Mouse (Mus musculus) myocyte (in vitro differentiated cells): ENCODE data around the gene Plekha4. TPM values are rescaled to one million over a fixed set of nuclear protein-coding genes. Genes with fewer than 3 reads are reported as not detected.

ENCODE experiments used
- H3K27me3 ChIP-seq: one replicate; pipeline ENCODE4 v1.6.1; 2011; ENCODE audit not compliant: control insufficient read depth, insufficient read depth, insufficient read length
- H3K36me3 ChIP-seq: one replicate; pipeline ENCODE4 v1.6.1; 2011; ENCODE audit not compliant: control insufficient read depth, insufficient read depth
- H3K4me2 ChIP-seq: one replicate; pipeline ENCODE4 v1.6.1; 2011; ENCODE audit warnings: low read depth, control low read depth
- H3K4me3 ChIP-seq: one replicate; pipeline ENCODE4 v1.5.1; 2011; ENCODE audit warnings: mild to moderate bottlenecking, control low read depth, moderate library complexity
- H3K79me2 ChIP-seq: one replicate; pipeline ENCODE4 v1.6.1; 2011; ENCODE audit not compliant: control insufficient read depth, insufficient read depth
- H3ac ChIP-seq: one replicate; pipeline ENCODE4 v1.6.1; 2011; ENCODE audit not compliant: control insufficient read depth, insufficient read length
- CEBPB ChIP-seq: IDR thresholded peaks from 2 replicates; pipeline ENCODE4 v1.6.1; 2011; ENCODE audit warnings: mild to moderate bottlenecking, moderate library complexity; ENCODE audit not compliant: poor library complexity, insufficient read depth, severe bottlenecking
- E2F4 ChIP-seq: IDR thresholded peaks from one replicate; pipeline ENCODE4 v1.6.1; 2011; ENCODE audit warnings: mild to moderate bottlenecking, control low read depth, moderate library complexity; ENCODE audit not compliant: insufficient read depth
- MAX ChIP-seq: IDR thresholded peaks from one replicate; pipeline ENCODE4 v1.6.1; 2011; ENCODE audit warnings: low read depth, mild to moderate bottlenecking, control low read depth
- MYOD1 ChIP-seq, 3 experiments: IDR thresholded peaks; one replicate each; pipeline ENCODE4 v1.6.1; 2011; ENCODE audit warnings: control low read depth in 2 of 3, low read depth in 2 of 3, mild to moderate bottlenecking in 2 of 3, moderate library complexity in 1 of 3; ENCODE audit not compliant: insufficient read length in 2 of 3, control insufficient read depth in 1 of 3
- MYOG ChIP-seq, 3 experiments: IDR thresholded peaks; one replicate each; pipeline ENCODE4 v1.6.1; 2011; ENCODE audit warnings: control low read depth in 2 of 3, low read depth in 2 of 3, mild to moderate bottlenecking in 2 of 3; ENCODE audit not compliant: insufficient read length in 2 of 3, control insufficient read depth in 1 of 3, insufficient read depth in 1 of 3
- POLR2A ChIP-seq: IDR thresholded peaks from one replicate; pipeline ENCODE4 v1.6.1; 2011; ENCODE audit warnings: low read depth, mild to moderate bottlenecking, control low read depth, moderate library complexity; ENCODE audit not compliant: insufficient read length
- POLR2AphosphoS2 ChIP-seq: IDR thresholded peaks from one replicate; pipeline ENCODE4 v1.6.1; 2011; ENCODE audit warnings: low read depth, control low read depth; ENCODE audit not compliant: insufficient read length
- REST ChIP-seq: IDR thresholded peaks from one replicate; pipeline ENCODE4 v1.6.1; 2011; ENCODE audit warnings: mild to moderate bottlenecking, control low read depth, moderate library complexity; ENCODE audit not compliant: insufficient read depth, insufficient read length
- SRF ChIP-seq: IDR thresholded peaks from one replicate; pipeline ENCODE4 v1.6.1; 2011; ENCODE audit warnings: low read depth; ENCODE audit not compliant: control insufficient read depth, insufficient read length
- TCF12 ChIP-seq: IDR thresholded peaks from one replicate; pipeline ENCODE4 v1.6.1; 2011; ENCODE audit warnings: mild to moderate bottlenecking, control low read depth; ENCODE audit not compliant: poor library complexity, insufficient read depth, severe bottlenecking
- TCF3 ChIP-seq: IDR thresholded peaks from one replicate; pipeline ENCODE4 v1.6.1; 2011; ENCODE audit warnings: low read depth, control low read depth; ENCODE audit not compliant: insufficient read length
- USF1 ChIP-seq: IDR thresholded peaks from one replicate; pipeline ENCODE4 v1.6.1; 2011; ENCODE audit warnings: low read depth, mild to moderate bottlenecking, control low read depth, moderate library complexity
- polyA plus RNA-seq: library from polyadenylated mRNA; unstranded; fragments of >200 nt; fragmentation: generic; extraction: Trizol; gene quantifications from one replicate; pipeline ENCODE4 v1.2.1, GENCODE M21; 2012; ENCODE audit warnings: missing spikeins

Plekha4 gene
- polyA plus RNA-seq, 1 experiment: 2.6 TPM

GRCm38 (mm10) chr7:45529461-45529860 is 3.3 kb downstream of the Plekha4 start:
- Histone ChIP-seq H3K4me3 (no peak overlapping the region), H3ac (no peak overlapping the region), H3K27me3 (no peaks in the 10 kb centered on the region), H3K4me2 (peak overlapping the region; percentile 73), H3K79me2 (peaks cover 15% of the 10 kb centered on the region), H3K36me3 (peaks cover 6% of the 10 kb centered on the region)
- no peak for TF ChIP-seq E2F4
- no peak for TF ChIP-seq POLR2AphosphoS2
- no peak for TF ChIP-seq USF1
- TF ChIP-seq TCF3: no peak
- TF ChIP-seq MAX: no peak
- TF ChIP-seq MYOD1 (IDR thresholded peaks at IDR 0.05; ENCODE audit: control insufficient read depth in 1 of 3, insufficient read length in 2 of 3, low read depth in 2 of 3): no peak
- no peak for TF ChIP-seq SRF
- TF ChIP-seq TCF12: no peak
- no peak for TF ChIP-seq POLR2A
- no peak for TF ChIP-seq MYOG (IDR thresholded peaks at IDR 0.05; ENCODE audit: control insufficient read depth in 1 of 3, insufficient read depth in 1 of 3, insufficient read length in 2 of 3, low read depth in 2 of 3)
- TF ChIP-seq REST: no peak
- no peak for TF ChIP-seq CEBPB

GRCm38 (mm10) chr7:45530643-45531042 is 4.5 kb downstream of the Plekha4 start:
- Histone ChIP-seq H3K4me2 (peak overlapping the region; percentile 73), H3ac (no peak overlapping the region), H3K79me2 (peaks cover 4% of the 10 kb centered on the region), H3K27me3 (no peaks in the 10 kb centered on the region), H3K36me3 (no peaks in the 10 kb centered on the region), H3K4me3 (no peak overlapping the region)
- TF ChIP-seq POLR2A (no peak), CEBPB (no peak), MYOD1 (IDR thresholded peaks at IDR 0.05; ENCODE audit: control insufficient read depth in 1 of 3, insufficient read length in 2 of 3, low read depth in 2 of 3) (no peak), REST (no peak), E2F4 (no peak)

GRCm38 (mm10) chr7:45535676-45536075 is 9.5 kb downstream of the Plekha4 start:
- Histone ChIP-seq H3K27me3 (no peaks in the 10 kb centered on the region), H3K79me2 (no peaks in the 10 kb centered on the region), H3K4me2 (no peak overlapping the region), H3K36me3 (no peaks in the 10 kb centered on the region), H3ac (no peak overlapping the region), H3K4me3 (no peak overlapping the region)
- no peak for TF ChIP-seq TCF3
- TF ChIP-seq MYOD1 (IDR thresholded peaks at IDR 0.05; ENCODE audit: control insufficient read depth in 1 of 3, insufficient read length in 2 of 3, low read depth in 2 of 3): no peak
- TF ChIP-seq MAX: no peak
- no peak for TF ChIP-seq CEBPB
- TF ChIP-seq MYOG (IDR thresholded peaks at IDR 0.05; ENCODE audit: control insufficient read depth in 1 of 3, insufficient read depth in 1 of 3, insufficient read length in 2 of 3, low read depth in 2 of 3): no peak
- TF ChIP-seq REST: no peak
- TF ChIP-seq POLR2A: no peak
- TF ChIP-seq SRF: no peak
- no peak for TF ChIP-seq POLR2AphosphoS2
- TF ChIP-seq TCF12: no peak
- no peak for TF ChIP-seq USF1
- TF ChIP-seq E2F4: no peak

- H3K27me3 ChIP-seq: no peaks in the 10 kb centered on the region
- no peaks in the 10 kb centered on the region for H3K79me2 ChIP-seq
- no peak overlapping the region for H3ac ChIP-seq
- H3K4me2 ChIP-seq: no peak overlapping the region
- no peak for TF ChIP-seq REST
- TF ChIP-seq POLR2A: no peak
- TF ChIP-seq MYOD1 (IDR thresholded peaks at IDR 0.05; ENCODE audit: control insufficient read depth in 1 of 3, insufficient read length in 2 of 3, low read depth in 2 of 3): no peak
- no peak for TF ChIP-seq MYOG (IDR thresholded peaks at IDR 0.05; ENCODE audit: control insufficient read depth in 1 of 3, insufficient read depth in 1 of 3, insufficient read length in 2 of 3, low read depth in 2 of 3)
- TF ChIP-seq TCF12: no peak
- TF ChIP-seq USF1: no peak
- no peak for TF ChIP-seq CEBPB
- no peak for TF ChIP-seq MAX
- TF ChIP-seq POLR2AphosphoS2: no peak
- TF ChIP-seq SRF: no peak
- TF ChIP-seq TCF3: no peak
- no peak for TF ChIP-seq E2F4
- no peaks in the 10 kb centered on the region for H3K36me3 ChIP-seq
- H3K4me3 ChIP-seq: no peak overlapping the region
Measured at GRCm38 (mm10) chr7:45537602-45538001, 11.5 kb downstream of the Plekha4 start.

GRCm38 (mm10) chr7:45538163-45539041 is 12.3 kb downstream of the Plekha4 start:
- Histone ChIP-seq H3K4me3 (no peak overlapping the region), H3K27me3 (no peaks in the 10 kb centered on the region), H3K79me2 (no peaks in the 10 kb centered on the region), H3ac (no peak overlapping the region), H3K4me2 (no peak overlapping the region), H3K36me3 (no peaks in the 10 kb centered on the region)
- no peak for TF ChIP-seq USF1
- TF ChIP-seq POLR2AphosphoS2: no peak
- no peak for TF ChIP-seq REST
- TF ChIP-seq POLR2A: no peak
- TF ChIP-seq SRF: no peak
- no peak for TF ChIP-seq TCF12
- TF ChIP-seq MAX: no peak
- TF ChIP-seq TCF3: no peak
- no peak for TF ChIP-seq MYOD1 (IDR thresholded peaks at IDR 0.05; ENCODE audit: control insufficient read depth in 1 of 3, insufficient read length in 2 of 3, low read depth in 2 of 3)
- no peak for TF ChIP-seq E2F4
- TF ChIP-seq MYOG (IDR thresholded peaks at IDR 0.05; ENCODE audit: control insufficient read depth in 1 of 3, insufficient read depth in 1 of 3, insufficient read length in 2 of 3, low read depth in 2 of 3): no peak
- TF ChIP-seq CEBPB: no peak
